Mouse (Mus musculus): Measurements from ENCODE around the gene Catsper2. TPM values are rescaled to one million over a fixed set of nuclear protein-coding genes. Genes with fewer than 3 reads are reported as not detected.

The Catsper2 gene
- total RNA-seq, 2 experiments from 2014 or later = 6.1 to 8.3 TPM

DNA sequence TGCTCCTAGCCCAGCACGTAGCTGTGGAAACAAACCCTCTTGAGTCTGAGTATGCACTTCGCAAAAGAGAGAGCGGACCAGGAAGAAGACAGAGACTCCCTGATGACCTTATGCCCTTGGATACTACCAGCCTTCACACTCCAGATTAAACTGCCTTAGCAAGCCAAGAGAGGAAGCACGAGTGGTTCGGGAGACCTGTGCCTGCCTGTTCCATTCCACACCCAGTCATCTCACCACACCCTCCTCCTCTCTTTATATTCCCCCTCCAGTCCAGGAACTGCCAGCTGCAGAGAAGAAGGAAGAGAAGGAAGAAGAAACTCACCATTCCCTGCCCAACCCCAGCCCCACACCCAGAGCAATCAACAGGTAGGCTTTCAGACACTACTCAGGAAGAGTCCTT is 56.1 kb downstream of the Catsper2 start, which contains the start of gene Ckmt1:
Ckmt1 (plus strand) TSS at position 221 of the 400 bp plus-strand sequence.
- intact Hi-C loops (cut with DNase I) = no loop called here
- DNase-seq = no peak

DNA sequence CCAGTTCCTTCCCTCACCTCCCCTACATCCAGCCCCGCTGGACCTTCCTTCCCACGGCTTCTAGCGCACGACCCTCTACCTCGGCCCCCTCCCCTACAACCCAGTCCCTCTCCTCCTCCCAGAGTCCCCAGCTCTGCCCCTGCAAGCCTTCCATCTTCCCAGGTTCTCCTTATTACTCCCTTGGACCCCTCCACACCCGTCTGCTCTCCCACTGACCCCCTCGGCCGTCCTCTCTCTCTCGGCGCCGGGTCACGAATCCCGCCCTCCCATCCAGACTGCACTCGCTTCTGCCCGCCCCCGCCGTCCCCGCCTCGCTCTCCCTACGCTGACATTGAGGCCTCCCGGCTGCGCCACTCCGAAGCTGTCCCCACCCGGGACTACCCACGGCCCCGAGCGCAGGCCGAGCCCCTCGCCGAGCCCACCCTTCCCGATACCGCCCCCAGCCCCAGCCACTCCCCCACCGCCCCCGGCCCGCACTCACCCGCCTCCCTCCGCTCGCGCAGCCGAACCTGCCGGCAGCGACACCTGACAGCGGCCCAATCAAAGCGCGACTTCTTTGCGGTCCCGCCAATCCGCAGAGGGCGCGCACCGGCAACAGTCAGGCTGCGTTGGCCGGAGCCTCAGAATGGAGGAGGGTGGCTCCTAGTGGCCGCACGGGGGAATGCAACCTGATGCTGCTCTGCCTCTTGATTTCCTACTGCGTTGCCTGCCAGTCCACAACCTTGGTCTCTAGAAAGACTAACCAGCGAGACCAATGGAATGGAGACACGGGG is 58.6 kb downstream of the Catsper2 start, which contains the start of gene Ppip5k1:
Ppip5k1 (minus strand) TSS at position 577 of the 773 bp plus-strand sequence.
- intact Hi-C loops (cut with DNase I) = no loop called here
- peak; percentile 99 for DNase-seq

DNA sequence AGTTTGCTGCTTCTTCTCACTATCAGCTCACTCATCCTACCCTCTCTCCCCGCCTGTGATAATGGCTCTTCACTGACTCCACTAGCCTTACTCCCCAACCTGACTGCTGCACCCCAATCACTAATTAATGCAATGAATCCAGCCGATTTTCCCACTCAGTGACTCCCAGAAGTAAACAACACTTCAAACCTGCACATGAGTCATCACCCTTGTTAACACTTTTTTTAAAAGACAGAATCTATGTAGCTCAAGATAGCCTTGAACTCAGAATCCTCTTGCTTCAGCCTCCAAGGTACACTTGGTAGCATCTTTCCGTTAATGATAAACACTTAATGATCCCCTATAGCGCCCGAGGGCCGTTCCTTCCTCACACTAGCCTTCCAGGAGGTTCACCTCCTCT is 59.2 kb downstream of the Catsper2 start:
- DNase-seq = no peak

DNA sequence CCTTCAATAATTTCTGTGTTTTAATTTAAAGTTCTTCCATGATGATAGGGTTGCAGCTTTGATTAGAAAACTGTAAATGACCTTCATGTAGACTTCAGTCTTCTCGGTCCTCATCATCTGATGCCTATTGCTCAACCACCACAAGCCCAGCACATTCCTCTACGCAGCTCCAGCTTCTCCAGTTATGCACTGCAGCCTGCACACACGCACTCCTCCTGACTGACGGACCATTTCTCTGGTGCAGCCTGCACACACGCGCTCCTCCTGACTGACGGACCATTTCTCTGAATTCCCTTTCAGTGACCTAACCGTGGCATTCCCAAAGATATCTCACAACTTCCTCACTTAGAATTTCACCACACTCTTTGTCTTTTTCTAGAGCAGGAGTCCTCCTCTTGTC is 60.4 kb downstream of the Catsper2 start:
- no peak for DNase-seq
- intact Hi-C loops (cut with DNase I) = no loop called here

More for the DNA sequence above, 59.2 kb downstream of the Catsper2 start:
- intact Hi-C loops (cut with DNase I) = no loop called here

Small RNAs within 50 kb of the gene (microRNA-seq; reads per million reads assigned to microRNA genes)
- not detected for gene Gm22953

Other genes with a start within 250 kb of the Catsper2 start
- gene Tubgcp4, start 243.1 kb downstream of the Catsper2 start, total RNA-seq (2021) = 10 to 100 TPM; 32.3 to 34.5 TPM
- 1 to 10 TPM; 7.3 to 7.9 TPM for gene Zscan29, start 242.7 kb downstream of the Catsper2 start, total RNA-seq (2021)
- gene Trp53bp1, start 142.4 kb downstream of the Catsper2 start, total RNA-seq (2021) = 100 to 1,000 TPM; 238 to 265 TPM
- 100 to 1,000 TPM; 161 to 189 TPM for gene Map1a, start 124.2 kb downstream of the Catsper2 start, total RNA-seq (2021)
- 10 to 100 TPM; 24.7 to 30.8 TPM for gene Ppip5k1, start 58.4 kb downstream of the Catsper2 start, total RNA-seq (2021)
- 100 to 1,000 TPM; 119 to 134 TPM for gene Ckmt1, start 56.1 kb downstream of the Catsper2 start, total RNA-seq (2021)
- gene Strc, start 26.6 kb downstream of the Catsper2 start, total RNA-seq (2021) = not detected
- 100 to 1,000 TPM; 214 to 225 TPM for gene Pdia3, start within 50 bp of the Catsper2 start, total RNA-seq (2021)
- not detected for gene Ell3, start 30.5 kb upstream of the Catsper2 start, total RNA-seq (2021)
- gene Serf2, start 35.4 kb upstream of the Catsper2 start, total RNA-seq (2021) = 100 to 1,000 TPM; 133 to 149 TPM
- gene Hypk, start 39.5 kb upstream of the Catsper2 start, total RNA-seq (2021) = 10 to 100 TPM; 28.1 to 28.9 TPM
- 1 to 10 TPM; 2.7 to 3.0 TPM for gene Serinc4, start 43.0 kb upstream of the Catsper2 start, total RNA-seq (2021)
- gene Mfap1b, start 60.3 kb upstream of the Catsper2 start, total RNA-seq (2021) = 10 to 100 TPM; 33.9 to 37.8 TPM
- gene Mfap1a, start 92.9 kb upstream of the Catsper2 start, total RNA-seq (2021) = 10 to 100 TPM; 30.5 to 32.4 TPM
- gene Wdr76, start 92.9 kb upstream of the Catsper2 start, total RNA-seq (2021) = 1 to 10 TPM; 4.5 to 5.8 TPM